Mouse (Mus musculus) monocyte, adult 2 months (primary cell): ENCODE measurements around the gene Tomm20l.

Experiments
- DNase-seq, 2 experiments: peaks; one replicate each; pipeline ENCODE4 v3.0.0; 2022; ENCODE audit warnings: low spot score in 2 of 2, low read depth in 1 of 2

Tomm20l gene

GRCm38 (mm10) chr12:71150167-71150566 lies 38.9 kb downstream of the Tomm20l start:
- DNase-seq, result no peak

DNA sequence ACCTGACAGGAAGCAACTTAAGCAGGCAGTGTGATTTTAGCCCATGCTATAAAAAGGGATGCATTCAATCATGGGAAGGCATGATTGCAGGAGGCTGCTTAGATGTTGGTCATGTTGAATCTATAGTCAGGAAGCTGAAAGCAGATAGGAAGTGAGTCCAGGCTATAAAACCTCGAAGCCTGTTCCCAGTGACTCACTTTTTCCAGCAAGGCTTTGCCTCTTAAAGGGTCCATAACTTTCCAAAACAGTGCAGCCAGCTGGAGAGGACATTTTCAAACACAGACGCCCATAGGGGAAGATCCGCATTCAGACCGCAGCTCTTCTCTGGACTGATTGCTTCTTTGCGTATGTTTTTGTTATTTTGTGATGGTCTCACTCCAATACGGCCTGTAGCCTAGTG lies 43.8 kb downstream of the Tomm20l start:
- DNase-seq, result no peak

DNA sequence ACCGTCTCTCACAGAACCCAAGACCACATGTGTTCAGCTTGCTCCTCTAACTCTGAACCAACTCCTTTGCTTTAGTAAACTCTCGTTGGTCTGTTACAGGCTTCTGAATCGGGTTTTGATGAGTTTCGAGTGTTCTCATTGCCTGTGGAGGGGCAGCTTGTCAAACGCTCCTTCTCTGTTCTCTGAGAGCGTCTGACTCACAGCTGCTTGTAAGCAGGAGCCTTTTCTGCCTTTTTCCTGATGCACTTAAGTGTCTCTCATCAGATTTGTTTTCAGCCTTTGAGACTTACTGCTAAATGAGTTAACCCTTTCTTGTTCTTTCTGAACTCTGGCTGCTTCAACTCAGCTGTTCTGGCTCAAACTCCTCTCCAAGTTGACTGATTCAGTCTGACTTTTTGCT lies 46.7 kb downstream of the Tomm20l start:
- no peak for DNase-seq

- no peak for DNase-seq
Measured at GRCm38 (mm10) chr12:71164410-71164809, 53.2 kb downstream of the Tomm20l start.

GRCm38 (mm10) chr12:71169911-71170310 lies 58.7 kb downstream of the Tomm20l start:
- DNase-seq, result no peak
